Mouse (Mus musculus): ENCODE data around the gene Btg3. TPM values are rescaled to one million over a fixed set of nuclear protein-coding genes. Genes with fewer than 3 reads are reported as not detected.

Btg3 gene
- 25.5 and 27.6 TPM in 2 replicates for polyA plus RNA-seq (2015; fragmentation: Nextera tagmentation; extraction: Ambion mirVana)

GRCm38 (mm10) chr16:78376745-78377570 lies at the start of gene Btg3:
TSS of gene Btg3 (minus strand) at chr16:78377192.
- peak within 1 kb of the TSS; percentile 71 for H3K9ac ChIP-seq (replicated peaks)
- H3K4me3 ChIP-seq: peak within 1 kb of the TSS; percentile 96
- ATAC-seq (replicated peaks): peak; percentile 98
- H3K27me3 ChIP-seq: no peaks in the 10 kb centered on the region
- WGBS: 2% methylated on average over 57 of the region's 57 CpGs
- H3K9me3 ChIP-seq: no peaks in the 10 kb centered on the region
- peaks cover 5% of the 10 kb centered on the region for H3K4me1 ChIP-seq
- no peaks in the 10 kb centered on the region for H3K36me3 ChIP-seq
- H3K27ac ChIP-seq (replicated peaks): peak within 1 kb of the TSS; percentile 36; the same call in 1 of the 2 replicates
- peak within 1 kb of the TSS; percentile 63 for H3K4me2 ChIP-seq (replicated peaks)

DNA sequence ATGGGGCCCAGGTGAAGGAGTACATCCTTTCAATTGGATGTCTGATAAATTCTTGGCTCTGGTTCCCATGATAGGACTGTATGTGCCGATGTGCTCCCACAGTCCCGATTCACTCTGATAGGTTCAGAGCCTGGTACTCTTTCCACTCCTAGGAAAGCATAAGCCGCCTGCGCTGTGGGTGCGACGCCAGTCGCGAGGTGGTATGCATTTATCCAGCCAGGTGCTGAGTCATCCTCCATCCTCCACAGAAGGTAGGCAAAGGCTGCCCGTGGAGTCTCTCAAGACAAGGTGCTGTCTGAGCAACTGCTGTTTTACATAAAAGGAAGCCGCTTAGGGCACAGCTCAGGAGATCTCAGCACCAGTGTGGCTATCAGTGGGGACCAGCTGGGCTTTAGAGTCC lies 40.7 kb upstream of the Btg3 start:
- 67% methylated on average over 10 of the region's 10 CpGs for WGBS
- H3K27me3 ChIP-seq: no peaks in the 10 kb centered on the region
- no peaks in the 10 kb centered on the region for H3K9me3 ChIP-seq
- no peak overlapping the region for H3K4me2 ChIP-seq (replicated peaks)
- no peak overlapping the region for H3K4me3 ChIP-seq
- no peak for ATAC-seq (replicated peaks)
- no peak overlapping the region for H3K9ac ChIP-seq (replicated peaks)
- H3K4me1 ChIP-seq: no peaks in the 10 kb centered on the region
- no peaks in the 10 kb centered on the region for H3K36me3 ChIP-seq
- H3K27ac ChIP-seq (replicated peaks): no peak overlapping the region

- no peaks in the 10 kb centered on the region for H3K4me1 ChIP-seq
- no peaks in the 10 kb centered on the region for H3K9me3 ChIP-seq
- H3K27ac ChIP-seq (replicated peaks): no peak overlapping the region
- no peak overlapping the region for H3K9ac ChIP-seq (replicated peaks)
- no peak overlapping the region for H3K4me3 ChIP-seq
- ATAC-seq (replicated peaks): no peak
- no peak overlapping the region for H3K4me2 ChIP-seq (replicated peaks)
- no peaks in the 10 kb centered on the region for H3K27me3 ChIP-seq
- H3K36me3 ChIP-seq: no peaks in the 10 kb centered on the region
- 7% methylated on average over 3 of the region's 3 CpGs for WGBS
These were observed 39.5 kb upstream of the Btg3 start for GRCm38 (mm10) chr16:78416500-78416899.

GRCm38 (mm10) chr16:78409991-78410390 lies 33.0 kb upstream of the Btg3 start:
- Histone ChIP-seq H3K4me3 (no peak overlapping the region), H3K9ac (replicated peaks) (no peak overlapping the region), H3K36me3 (no peaks in the 10 kb centered on the region), H3K4me1 (no peaks in the 10 kb centered on the region), H3K4me2 (replicated peaks) (no peak overlapping the region), H3K9me3 (no peaks in the 10 kb centered on the region), H3K27me3 (no peaks in the 10 kb centered on the region), H3K27ac (replicated peaks) (no peak overlapping the region)
- ATAC-seq (replicated peaks): no peak
- WGBS: 91% methylated on average over 10 of the region's 10 CpGs

GRCm38 (mm10) chr16:78407855-78408254 lies 30.9 kb upstream of the Btg3 start:
- Histone ChIP-seq H3K9me3 (no peaks in the 10 kb centered on the region), H3K4me3 (no peak overlapping the region), H3K9ac (replicated peaks) (no peak overlapping the region), H3K27ac (replicated peaks) (no peak overlapping the region), H3K36me3 (no peaks in the 10 kb centered on the region), H3K27me3 (no peaks in the 10 kb centered on the region), H3K4me1 (no peaks in the 10 kb centered on the region), H3K4me2 (replicated peaks) (no peak overlapping the region)
- no peak for ATAC-seq (replicated peaks)
- 92% methylated on average over 6 of the region's 6 CpGs for WGBS

DNA sequence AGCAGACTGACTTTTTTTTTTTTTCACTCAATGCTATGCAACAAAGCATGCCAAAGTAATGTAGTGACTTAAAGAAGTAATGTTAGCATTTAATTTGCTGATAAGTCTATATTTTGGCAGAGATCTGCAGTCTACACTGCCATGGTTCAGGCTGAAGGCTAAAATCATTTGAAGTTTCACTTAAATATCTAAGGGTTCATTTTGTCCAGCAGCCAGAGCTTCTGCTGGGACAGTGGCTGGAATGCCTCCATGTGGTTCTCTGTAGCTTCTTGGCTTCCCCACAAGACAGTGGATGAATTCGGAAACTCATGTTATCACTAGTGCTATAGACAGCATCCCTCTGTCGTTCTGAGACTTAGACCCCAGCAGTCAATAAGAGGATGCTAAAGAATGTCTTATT lies 29.7 kb upstream of the Btg3 start:
- Histone ChIP-seq H3K9me3 (no peaks in the 10 kb centered on the region), H3K36me3 (no peaks in the 10 kb centered on the region), H3K4me2 (replicated peaks) (no peak overlapping the region), H3K4me3 (no peak overlapping the region), H3K27ac (replicated peaks) (no peak overlapping the region), H3K27me3 (no peaks in the 10 kb centered on the region), H3K4me1 (no peaks in the 10 kb centered on the region), H3K9ac (replicated peaks) (no peak overlapping the region)
- 77% methylated on average over 2 of the region's 2 CpGs for WGBS
- ATAC-seq (replicated peaks): no peak

DNA sequence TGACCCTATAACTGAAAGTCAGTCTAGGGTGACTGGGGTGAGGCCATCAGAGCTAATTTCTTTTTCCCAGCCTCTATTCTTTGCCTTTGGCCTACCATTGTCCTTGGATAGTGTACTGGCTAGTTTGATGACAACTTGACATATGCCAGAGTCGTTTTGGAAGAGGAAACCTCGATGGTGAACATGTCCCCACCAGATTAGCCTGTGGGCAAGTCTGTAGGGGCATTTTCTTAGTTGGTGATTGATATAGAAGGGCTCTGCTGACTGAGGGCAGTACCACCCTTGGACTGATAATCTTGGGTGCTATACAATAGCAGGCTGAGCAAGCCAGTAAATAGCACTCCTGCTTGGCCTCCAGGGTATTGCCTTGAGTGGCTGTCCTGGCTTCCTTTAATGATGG lies 25.3 kb upstream of the Btg3 start:
- Histone ChIP-seq H3K9ac (replicated peaks) (no peak overlapping the region), H3K4me3 (no peak overlapping the region), H3K9me3 (no peaks in the 10 kb centered on the region), H3K4me2 (replicated peaks) (no peak overlapping the region), H3K4me1 (no peaks in the 10 kb centered on the region), H3K36me3 (no peaks in the 10 kb centered on the region), H3K27me3 (no peaks in the 10 kb centered on the region), H3K27ac (replicated peaks) (no peak overlapping the region)
- no peak for ATAC-seq (replicated peaks)
- 62% methylated on average over 2 of the region's 2 CpGs for WGBS

- H3K4me3 ChIP-seq: no peak overlapping the region
- no peak overlapping the region for H3K27ac ChIP-seq (replicated peaks)
- no peaks in the 10 kb centered on the region for H3K36me3 ChIP-seq
- no peaks in the 10 kb centered on the region for H3K27me3 ChIP-seq
- H3K4me2 ChIP-seq (replicated peaks): no peak overlapping the region
- 93% methylated on average over 3 of the region's 3 CpGs for WGBS
- no peaks in the 10 kb centered on the region for H3K4me1 ChIP-seq
- ATAC-seq (replicated peaks): no peak
- H3K9ac ChIP-seq (replicated peaks): no peak overlapping the region
- H3K9me3 ChIP-seq: no peaks in the 10 kb centered on the region
These were observed 22.4 kb upstream of the Btg3 start for GRCm38 (mm10) chr16:78399423-78399822.

GRCm38 (mm10) chr16:78398734-78399133 lies 21.7 kb upstream of the Btg3 start:
- WGBS: 95% methylated on average over 6 of the region's 6 CpGs
- H3K4me2 ChIP-seq (replicated peaks): no peak overlapping the region
- ATAC-seq (replicated peaks): no peak

GRCm38 (mm10) chr16:78391354-78391753 lies 14.4 kb upstream of the Btg3 start:
- Histone ChIP-seq H3K4me1 (no peaks in the 10 kb centered on the region), H3K27ac (replicated peaks) (no peak overlapping the region), H3K9me3 (no peaks in the 10 kb centered on the region), H3K9ac (replicated peaks) (no peak overlapping the region), H3K27me3 (no peaks in the 10 kb centered on the region), H3K4me2 (replicated peaks) (no peak overlapping the region), H3K4me3 (no peak overlapping the region), H3K36me3 (no peaks in the 10 kb centered on the region)
- 56% methylated on average over 2 of the region's 2 CpGs for WGBS
- ATAC-seq (replicated peaks): no peak

More at GRCm38 (mm10) chr16:78398734-78399133, 21.7 kb upstream of the Btg3 start:
- Histone ChIP-seq H3K4me1 (no peaks in the 10 kb centered on the region), H3K9me3 (no peaks in the 10 kb centered on the region), H3K27ac (replicated peaks) (no peak overlapping the region), H3K9ac (replicated peaks) (no peak overlapping the region), H3K36me3 (no peaks in the 10 kb centered on the region), H3K27me3 (no peaks in the 10 kb centered on the region), H3K4me3 (no peak overlapping the region)

DNA sequence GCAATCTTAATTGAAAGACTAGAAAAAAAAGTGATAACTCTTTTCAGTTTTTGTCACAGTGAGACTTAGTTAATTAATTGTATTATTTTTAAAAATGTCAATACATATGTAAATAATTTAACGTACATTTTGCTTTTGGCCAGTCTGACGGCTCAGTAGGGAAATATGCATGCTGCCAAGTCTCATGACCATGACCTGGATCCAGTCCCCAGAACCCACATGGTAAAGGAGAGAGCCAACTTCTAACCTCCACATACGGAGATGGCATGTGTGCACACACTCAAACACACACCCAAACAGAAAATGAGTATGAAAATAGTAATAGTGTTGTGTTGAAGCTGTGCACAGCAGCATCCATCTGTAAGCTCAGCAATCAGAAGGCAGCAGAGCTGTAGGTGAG lies 13.0 kb upstream of the Btg3 start:
- Histone ChIP-seq H3K4me3 (no peak overlapping the region), H3K27me3 (no peaks in the 10 kb centered on the region), H3K9ac (replicated peaks) (no peak overlapping the region), H3K36me3 (no peaks in the 10 kb centered on the region), H3K4me2 (replicated peaks) (no peak overlapping the region), H3K9me3 (no peaks in the 10 kb centered on the region), H3K4me1 (no peaks in the 10 kb centered on the region), H3K27ac (replicated peaks) (no peak overlapping the region)
- ATAC-seq (replicated peaks): no peak
- 72% methylated on average over 3 of the region's 3 CpGs for WGBS

DNA sequence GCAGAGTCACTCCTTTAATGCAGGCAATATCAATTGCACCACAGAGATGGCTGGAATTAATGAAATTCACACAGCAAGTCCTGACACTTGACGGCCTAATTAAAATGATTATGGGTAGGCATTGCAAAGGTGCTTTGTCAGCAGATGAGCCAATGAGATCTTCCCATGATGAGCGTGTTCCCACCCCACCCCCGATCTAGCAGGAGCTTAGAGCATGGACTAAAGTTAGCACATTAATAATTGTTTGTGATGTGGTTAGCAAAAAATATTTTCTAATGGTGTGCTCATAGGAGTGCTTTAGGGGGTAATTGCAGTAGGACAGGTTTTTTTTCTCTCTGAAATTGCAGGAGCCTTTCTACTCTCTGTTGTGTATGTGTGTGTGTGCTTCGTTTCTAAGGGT lies 12.1 kb upstream of the Btg3 start:
- no peak for ATAC-seq (replicated peaks)
- Histone ChIP-seq H3K27ac (replicated peaks) (no peak overlapping the region), H3K4me2 (replicated peaks) (no peak overlapping the region), H3K9ac (replicated peaks) (no peak overlapping the region), H3K9me3 (no peaks in the 10 kb centered on the region), H3K4me1 (no peaks in the 10 kb centered on the region), H3K4me3 (no peak overlapping the region), H3K36me3 (no peaks in the 10 kb centered on the region), H3K27me3 (no peaks in the 10 kb centered on the region)
- 50% methylated on average over 4 of the region's 4 CpGs for WGBS

DNA sequence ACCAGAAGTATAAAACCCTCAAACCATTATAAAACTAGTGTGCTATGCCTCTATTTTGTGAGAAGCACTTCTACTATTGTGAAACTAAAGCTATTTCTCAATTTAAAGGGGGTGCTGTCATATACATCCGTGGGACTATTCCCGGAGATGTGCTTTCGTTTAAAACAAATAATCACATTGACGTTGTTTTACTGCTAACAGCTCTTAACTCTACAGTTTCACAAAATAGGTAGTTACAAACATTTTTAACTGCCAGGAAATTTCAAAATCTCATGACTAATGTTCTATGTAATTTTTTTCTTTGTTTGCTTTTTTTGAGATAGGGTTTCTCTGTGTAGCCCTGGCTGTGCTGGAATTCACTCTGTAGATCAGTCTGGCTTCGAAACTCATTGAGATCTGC lies 1.5 kb upstream of the Btg3 start:
- no peak for ATAC-seq (replicated peaks)
- Histone ChIP-seq H3K36me3 (no peaks in the 10 kb centered on the region), H3K9ac (replicated peaks) (no peak overlapping the region), H3K27me3 (no peaks in the 10 kb centered on the region), H3K4me3 (no peak overlapping the region), H3K4me2 (replicated peaks) (no peak overlapping the region), H3K9me3 (no peaks in the 10 kb centered on the region), H3K4me1 (peaks cover 5% of the 10 kb centered on the region), H3K27ac (replicated peaks) (no peak overlapping the region)
- 95% methylated on average over 5 of the region's 5 CpGs for WGBS
